Mouse (Mus musculus): Measurements from ENCODE around the gene Usp51.
"Not testable (repeated sequence)": the region's sequence is repeated elsewhere in the genome, so short reads cannot be mapped to it uniquely, and the experiment has no call there.

- TF ChIP-seq POLR2A (IDR thresholded peaks at IDR 0.05; ENCODE audit: borderline replicate concordance, insufficient read depth, low read length); CTCF (IDR thresholded peaks at IDR 0.05; ENCODE audit: borderline replicate concordance, insufficient read depth, low read depth, low read length): not testable (repeated sequence)
Observed at GRCm38 (mm10) chrX:152996105-152996504, 10.2 kb upstream of the Usp51 start.
